Mouse (Mus musculus) spleen, adult 2 months (tissue): ENCODE data around the gene Zfp184. TPM values are rescaled to one million over a fixed set of nuclear protein-coding genes. Genes with fewer than 3 reads are reported as not detected.
A peak's percentile ranks its signal among the peaks of the same experiment; 100 is the strongest.

Experiments used
- DNase-seq, 2 experiments: peaks; one replicate each; pipeline versions ENCODE4 v3.0.0 to v3.0.0-alpha.2; 2012 to 2021; ENCODE audit warnings: low spot score in 2 of 2, low read depth in 1 of 2
- H3K27ac ChIP-seq: fragments of 200-500 bp; 2 replicates; pipeline ENCODE4 v1.5.1; 2012; ENCODE audit warnings: low read length, inconsistent platforms; ENCODE audit not compliant: insufficient read depth
- H3K27me3 ChIP-seq: fragments of 200-500 bp; 2 replicates; pipeline ENCODE4 v1.6.1; 2012; ENCODE audit warnings: mild to moderate bottlenecking, moderate library complexity, low read length, inconsistent platforms; ENCODE audit not compliant: control insufficient read depth, insufficient read depth
- H3K36me3 ChIP-seq: fragments of 200-500 bp; 2 replicates; pipeline ENCODE4 v1.6.1; 2012; ENCODE audit warnings: mild to moderate bottlenecking, low read length, inconsistent platforms; ENCODE audit not compliant: control insufficient read depth, insufficient read depth
- H3K4me1 ChIP-seq: fragments of 200-500 bp; 2 replicates; pipeline ENCODE4 v1.6.1; 2011; ENCODE audit warnings: inconsistent platforms; ENCODE audit not compliant: control insufficient read depth, insufficient read depth, insufficient read length
- H3K4me3 ChIP-seq: fragments of 200-500 bp; 2 replicates; pipeline ENCODE4 v1.5.1; 2011; ENCODE audit warnings: mild to moderate bottlenecking, inconsistent platforms; ENCODE audit not compliant: insufficient read depth, insufficient read length; ENCODE audit errors: extremely low read depth
- CTCF ChIP-seq: fragments of 200-500 bp; IDR thresholded peaks from 2 replicates; pipeline ENCODE4 v1.5.1; 2011; ENCODE audit warnings: mild to moderate bottlenecking, inconsistent platforms; ENCODE audit not compliant: insufficient read depth, insufficient read length, insufficient replicate concordance; ENCODE audit errors: extremely low read depth
- POLR2A ChIP-seq: fragments of 200-500 bp; IDR thresholded peaks from 2 replicates; pipeline ENCODE4 v1.6.1; 2011; ENCODE audit warnings: low read depth, low read length, inconsistent platforms
- WGBS: fragments of 180-500 bp; shearing (Covaris S2); methylation state at CpG from one replicate; pipeline ENCODE4 v1.1.7; 2018; 5-methylcytosine and 5-hydroxymethylcytosine counted together
- polyA plus RNA-seq: library from polyadenylated mRNA; depleted of rRNA; stranded (reverse); fragments of >200 nt; gene quantifications from 2 replicates; pipeline ENCODE4 v1.2.3, GENCODE M21; 2012

The Zfp184 gene
- polyA plus RNA-seq, 1 experiment: 0.05 TPM

GRCm38 (mm10) chr13:21981803-21982193 is 36.9 kb downstream of the Zfp184 start:
- Histone ChIP-seq H3K36me3 (no peaks in the 10 kb centered on the region), H3K4me3 (peak overlapping the region; percentile 48; the same call in 1 of the 2 replicates), H3K27ac (no peak overlapping the region), H3K27me3 (peaks cover 6% of the 10 kb centered on the region), H3K4me1 (peaks cover 11% of the 10 kb centered on the region)
- TF ChIP-seq POLR2A: no peak
- TF ChIP-seq CTCF: no peak
- WGBS: 47% methylated on average over 17 of the region's 17 CpGs
- DNase-seq: no peak

GRCm38 (mm10) chr13:21984486-21984885 is 39.6 kb downstream of the Zfp184 start:
- TF ChIP-seq CTCF (no peak), POLR2A (no peak)
- no peak overlapping the region for H3K4me3 ChIP-seq
- H3K27ac ChIP-seq: no peak overlapping the region
- 71% methylated on average over 2 of the region's 2 CpGs for WGBS
- DNase-seq: no peak
- peaks cover 8% of the 10 kb centered on the region for H3K4me1 ChIP-seq
- no peaks in the 10 kb centered on the region for H3K36me3 ChIP-seq
- H3K27me3 ChIP-seq: peaks cover 6% of the 10 kb centered on the region

- Histone ChIP-seq H3K27me3 (peaks cover 12% of the 10 kb centered on the region), H3K27ac (no peak overlapping the region), H3K4me3 (no peak overlapping the region), H3K4me1 (peaks cover 4% of the 10 kb centered on the region; the same call in 1 of the 2 replicates), H3K36me3 (no peaks in the 10 kb centered on the region)
- WGBS: 90% methylated on average over 5 of the region's 5 CpGs
- DNase-seq: no peak
- no peak for TF ChIP-seq CTCF
- no peak for TF ChIP-seq POLR2A
Measured at GRCm38 (mm10) chr13:21992550-21992949, 47.7 kb downstream of the Zfp184 start.

GRCm38 (mm10) chr13:21993957-21994738 is 49.3 kb downstream of the Zfp184 start:
- no peak for DNase-seq
- Histone ChIP-seq H3K36me3 (no peaks in the 10 kb centered on the region), H3K4me3 (no peak overlapping the region), H3K27me3 (peaks cover 12% of the 10 kb centered on the region), H3K4me1 (peaks cover 4% of the 10 kb centered on the region; the same call in 1 of the 2 replicates), H3K27ac (no peak overlapping the region)
- no peak for TF ChIP-seq CTCF
- TF ChIP-seq POLR2A: no peak
- 11% methylated on average over 22 of the region's 22 CpGs for WGBS

GRCm38 (mm10) chr13:21994896-21995295 is 50.0 kb downstream of the Zfp184 start:
- peaks cover 12% of the 10 kb centered on the region for H3K27me3 ChIP-seq
- TF ChIP-seq POLR2A: no peak
- TF ChIP-seq CTCF: no peak
- peaks cover 4% of the 10 kb centered on the region; the same call in 1 of the 2 replicates for H3K4me1 ChIP-seq
- DNase-seq: no peak
- no peaks in the 10 kb centered on the region for H3K36me3 ChIP-seq
- no peak overlapping the region for H3K27ac ChIP-seq
- peak overlapping the region; percentile 29; the same call in 1 of the 2 replicates for H3K4me3 ChIP-seq
- WGBS: 5% methylated on average over 8 of the region's 8 CpGs

- TF ChIP-seq POLR2A (no peak), CTCF (no peak)
- H3K27ac ChIP-seq: no peak overlapping the region
- no peaks in the 10 kb centered on the region for H3K36me3 ChIP-seq
- peaks cover 4% of the 10 kb centered on the region; the same call in 1 of the 2 replicates for H3K4me1 ChIP-seq
- peak overlapping the region; percentile 29; the same call in 1 of the 2 replicates for H3K4me3 ChIP-seq
- WGBS: 1% methylated on average over 21 of the region's 21 CpGs
- peaks cover 12% of the 10 kb centered on the region for H3K27me3 ChIP-seq
- DNase-seq: no peak
Measured at GRCm38 (mm10) chr13:21995331-21995914, 50.5 kb downstream of the Zfp184 start.
